Mouse (Mus musculus): ENCODE results near the gene Atxn2. TPM values are rescaled to one million over a fixed set of nuclear protein-coding genes. Genes with fewer than 3 reads are reported as not detected.
"Not testable (repeated sequence)": the region's sequence is repeated elsewhere in the genome, so short reads cannot be mapped to it uniquely, and the experiment has no call there.

Atxn2 gene
- total RNA-seq, 1 experiment from 2014 or later: 56.5 TPM

DNA sequence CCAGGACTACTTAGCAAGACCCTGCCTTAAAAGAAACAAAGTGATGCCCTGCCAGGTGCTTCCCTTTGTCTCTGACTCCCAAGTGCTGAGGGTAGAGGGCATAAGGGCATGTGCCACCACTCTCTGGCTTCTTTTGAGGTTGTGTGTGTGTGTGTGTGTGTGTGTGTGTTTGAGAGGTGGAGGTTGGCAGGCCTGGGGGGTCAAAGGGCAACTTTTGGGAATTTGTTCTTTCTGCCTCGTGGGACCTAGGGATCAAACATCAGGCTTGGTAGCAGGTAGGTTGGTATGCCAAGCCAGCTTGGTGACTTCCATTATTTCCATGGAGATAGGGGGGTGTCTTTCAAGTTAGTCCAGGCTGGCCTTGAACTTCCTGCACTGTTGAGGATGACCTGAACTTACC lies 7.8 kb upstream of the Atxn2 start:
- no peak for ATAC-seq (replicated peaks in 1 of 2; ENCODE audit: insufficient read depth in 1 of 2, low FRiP score in 2 of 2, low TSS enrichment in 1 of 2, low read depth in 1 of 2, poor library complexity in 2 of 2, severe bottlenecking in 2 of 2)

DNA sequence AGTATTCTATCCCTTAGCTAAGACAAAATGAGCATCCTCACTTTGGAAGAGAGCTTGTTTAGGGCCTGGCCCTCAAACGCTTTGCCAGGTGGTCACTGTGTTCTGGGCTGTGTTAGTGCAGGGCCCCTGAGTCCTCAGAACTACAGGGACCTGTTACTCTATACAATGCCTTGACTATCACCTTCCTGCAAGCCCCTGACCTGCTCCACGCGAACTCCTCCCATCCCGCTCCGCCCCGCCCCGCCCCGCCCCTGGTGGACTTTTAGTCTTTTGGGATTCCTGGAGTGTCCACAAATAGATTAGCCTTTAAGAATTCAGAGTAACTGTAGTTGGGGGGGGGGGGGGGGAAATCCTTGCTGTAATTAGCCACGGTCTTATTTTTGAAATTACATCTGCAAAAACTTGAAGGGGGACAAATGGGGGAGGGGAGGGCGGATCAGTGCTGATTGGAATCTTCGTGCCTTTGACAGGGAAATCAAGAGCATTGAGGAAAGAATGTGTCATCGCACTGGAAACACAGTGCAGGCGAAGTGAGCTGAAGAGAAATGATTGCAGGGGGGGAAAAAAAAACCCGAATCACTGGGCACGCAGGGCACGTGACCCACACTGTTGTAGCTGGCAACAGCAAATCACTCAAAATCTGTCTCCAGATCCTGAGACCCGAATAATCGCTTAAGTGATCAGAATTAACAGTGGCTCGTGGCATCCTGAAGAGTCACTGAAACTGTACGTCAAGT lies 6.5 kb upstream of the Atxn2 start:
- no peak for ATAC-seq (replicated peaks in 1 of 2; ENCODE audit: insufficient read depth in 1 of 2, low FRiP score in 2 of 2, low TSS enrichment in 1 of 2, low read depth in 1 of 2, poor library complexity in 2 of 2, severe bottlenecking in 2 of 2)

DNA sequence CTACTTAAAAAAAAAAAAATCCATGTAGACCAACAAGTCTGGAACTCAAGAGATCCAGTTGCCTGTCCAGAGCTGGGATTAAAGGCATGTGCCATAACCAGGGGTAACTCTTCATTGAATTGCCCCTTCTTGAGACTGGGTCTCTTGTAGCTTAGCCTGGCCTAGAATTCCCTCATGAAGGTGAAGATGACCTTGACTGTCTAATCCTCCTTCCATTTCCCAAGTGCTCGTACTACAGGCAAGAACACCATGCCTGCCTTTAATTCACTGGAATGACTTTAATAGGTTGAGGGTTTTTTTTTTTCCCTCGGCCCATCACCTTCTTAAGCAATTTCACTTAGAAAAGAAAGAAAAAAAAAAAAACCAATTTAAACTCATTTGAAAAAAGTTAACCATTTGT lies 735 bp upstream of the Atxn2 start:
- no peak for ATAC-seq (replicated peaks in 1 of 2; ENCODE audit: insufficient read depth in 1 of 2, low FRiP score in 2 of 2, low TSS enrichment in 1 of 2, low read depth in 1 of 2, poor library complexity in 2 of 2, severe bottlenecking in 2 of 2)

DNA sequence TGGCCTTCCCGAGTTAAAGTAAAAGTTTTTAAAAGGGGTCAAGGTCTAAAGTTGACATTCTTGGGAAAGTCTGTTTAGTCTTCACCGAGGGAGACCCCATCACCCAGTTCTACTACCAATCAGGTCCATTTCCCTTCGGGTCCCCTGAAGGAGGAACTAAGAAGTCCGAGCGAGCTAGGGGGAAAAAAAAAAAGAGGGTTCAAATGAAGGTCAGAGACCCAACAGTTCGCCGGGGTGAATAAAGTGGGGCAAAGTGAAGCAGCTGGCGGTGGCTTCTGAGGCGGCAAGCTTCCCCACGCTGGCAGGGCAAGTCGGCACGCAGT lies 325 bp upstream of the Atxn2 start:
- ATAC-seq (replicated peaks in 1 of 2; ENCODE audit: insufficient read depth in 1 of 2, low FRiP score in 2 of 2, low TSS enrichment in 1 of 2, low read depth in 1 of 2, poor library complexity in 2 of 2, severe bottlenecking in 2 of 2): peak; percentile 23 to 42

DNA sequence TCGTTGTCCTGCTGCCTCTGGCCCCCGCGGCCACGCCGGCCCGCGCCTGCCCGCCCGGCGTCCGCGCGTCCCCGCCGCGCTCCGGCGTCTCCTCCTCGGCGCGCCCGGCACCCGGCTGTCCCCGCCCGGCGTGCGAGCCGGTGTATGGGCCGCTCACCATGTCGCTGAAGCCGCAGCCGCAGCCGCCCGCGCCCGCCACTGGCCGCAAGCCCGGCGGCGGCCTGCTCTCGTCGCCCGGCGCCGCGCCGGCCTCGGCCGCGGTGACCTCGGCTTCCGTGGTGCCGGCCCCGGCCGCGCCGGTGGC lies 743 bp downstream of the Atxn2 start:
- no peak for ATAC-seq (replicated peaks in 1 of 2; ENCODE audit: insufficient read depth in 1 of 2, low FRiP score in 2 of 2, low TSS enrichment in 1 of 2, low read depth in 1 of 2, poor library complexity in 2 of 2, severe bottlenecking in 2 of 2)

DNA sequence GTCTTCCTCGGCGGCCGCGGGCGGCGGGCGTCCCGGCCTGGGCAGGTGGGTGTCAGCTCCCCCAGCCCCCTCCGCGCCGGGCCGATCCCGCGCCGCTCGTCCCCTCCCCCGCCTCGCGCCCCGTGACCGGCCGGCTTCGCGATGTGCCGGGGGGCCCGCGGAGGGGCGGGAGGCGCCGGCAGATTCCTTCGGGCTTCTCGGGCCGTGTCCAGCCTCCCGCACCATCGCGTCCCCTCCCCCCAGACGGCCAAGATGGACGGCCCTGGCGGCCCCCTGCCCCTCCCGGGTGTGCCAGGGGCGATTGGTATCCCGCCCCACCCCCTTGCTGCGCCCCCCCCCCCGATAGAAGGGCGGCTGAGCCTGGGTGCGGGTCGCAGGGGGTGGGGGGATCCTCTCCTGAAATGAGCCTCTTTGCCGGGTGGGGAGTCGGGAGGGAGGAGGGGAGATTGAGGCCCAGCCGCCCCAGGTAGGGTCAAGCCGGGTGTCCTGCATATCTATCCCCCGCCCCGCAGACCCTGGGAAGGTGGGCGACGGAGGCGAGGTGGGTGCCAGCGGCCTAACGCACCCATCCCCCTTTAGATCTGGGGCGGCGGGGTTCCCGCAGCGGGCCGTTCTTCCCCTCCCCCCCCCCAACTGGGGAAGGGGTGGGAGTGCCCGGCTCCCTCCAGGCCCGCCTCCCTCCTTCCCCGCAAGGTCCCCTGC lies 1.2 kb downstream of the Atxn2 start:
- no peak for ATAC-seq (replicated peaks in 1 of 2; ENCODE audit: insufficient read depth in 1 of 2, low FRiP score in 2 of 2, low TSS enrichment in 1 of 2, low read depth in 1 of 2, poor library complexity in 2 of 2, severe bottlenecking in 2 of 2)

DNA sequence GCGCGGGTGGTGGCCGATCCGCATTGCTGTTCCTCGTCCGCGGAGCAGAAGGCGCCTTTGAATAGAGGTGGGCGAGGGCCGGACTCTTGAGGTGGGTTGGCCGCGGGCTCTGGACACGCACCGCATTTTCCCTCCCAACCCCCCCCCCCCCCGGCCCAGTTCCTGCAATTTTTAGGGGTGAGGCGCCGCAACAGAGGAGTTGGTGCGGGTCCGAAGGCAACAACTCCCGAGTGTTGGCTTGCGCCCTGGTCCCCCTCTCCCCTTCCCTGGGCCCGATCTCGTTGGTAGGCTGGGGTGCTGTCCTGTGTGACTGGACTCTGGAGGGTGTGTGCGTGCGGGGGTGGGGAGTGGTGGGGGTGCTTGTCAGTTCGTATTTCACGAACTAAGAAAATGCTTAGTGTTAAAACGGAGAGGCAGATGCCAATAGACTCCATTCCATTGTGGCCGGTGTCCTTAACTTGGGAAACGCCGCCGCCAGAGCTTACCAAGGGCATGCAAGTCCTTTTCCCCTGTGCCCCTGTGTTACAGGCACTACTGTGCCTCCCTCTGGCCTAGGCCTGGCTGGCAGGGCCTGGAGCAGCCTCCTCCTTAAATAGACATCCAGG lies 1.9 kb downstream of the Atxn2 start:
- ATAC-seq (replicated peaks in 1 of 2; ENCODE audit: insufficient read depth in 1 of 2, low FRiP score in 2 of 2, low TSS enrichment in 1 of 2, low read depth in 1 of 2, poor library complexity in 2 of 2, severe bottlenecking in 2 of 2): no peak

DNA sequence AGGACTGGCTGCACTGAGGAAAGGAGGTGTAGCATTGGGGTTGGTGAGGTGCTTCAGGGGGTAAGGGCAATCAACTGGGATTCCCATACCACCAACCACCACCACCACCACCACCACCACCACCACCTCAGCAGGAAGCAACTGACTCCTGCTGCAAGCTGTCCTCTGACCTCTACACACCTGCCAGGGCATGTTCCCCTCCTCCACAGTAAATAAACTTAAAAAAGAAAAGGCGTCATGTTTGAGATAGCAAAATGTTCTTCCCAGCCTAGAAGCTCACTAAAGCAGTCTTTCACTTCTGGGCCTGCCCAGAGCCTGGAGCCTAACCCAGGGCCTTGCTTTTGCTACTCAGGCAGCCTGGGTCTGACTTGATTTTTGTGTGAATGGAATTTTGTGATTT lies 3.2 kb downstream of the Atxn2 start:
- ATAC-seq (replicated peaks in 1 of 2; ENCODE audit: insufficient read depth in 1 of 2, low FRiP score in 2 of 2, low TSS enrichment in 1 of 2, low read depth in 1 of 2, poor library complexity in 2 of 2, severe bottlenecking in 2 of 2): no peak

DNA sequence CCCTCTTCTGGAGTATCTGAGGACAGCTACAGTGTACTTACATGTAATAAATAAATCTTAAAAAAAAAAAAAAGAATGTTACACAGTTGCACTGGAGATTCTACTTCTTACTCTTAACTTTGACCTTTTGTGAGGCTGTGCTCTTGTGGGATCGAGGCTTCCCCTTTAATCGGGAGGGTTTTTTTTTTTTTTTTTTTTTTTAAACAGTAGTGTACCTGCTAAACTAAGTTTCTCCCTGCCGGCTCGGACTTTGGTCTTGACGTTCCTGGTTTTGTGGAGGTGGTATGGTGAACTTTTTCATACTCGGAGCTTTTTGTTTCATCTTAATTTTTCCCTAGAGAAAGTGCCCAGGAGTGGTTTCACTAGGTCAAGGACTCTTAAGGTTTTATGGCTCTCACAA lies 3.8 kb downstream of the Atxn2 start:
- ATAC-seq (replicated peaks in 1 of 2; ENCODE audit: insufficient read depth in 1 of 2, low FRiP score in 2 of 2, low TSS enrichment in 1 of 2, low read depth in 1 of 2, poor library complexity in 2 of 2, severe bottlenecking in 2 of 2): no peak

DNA sequence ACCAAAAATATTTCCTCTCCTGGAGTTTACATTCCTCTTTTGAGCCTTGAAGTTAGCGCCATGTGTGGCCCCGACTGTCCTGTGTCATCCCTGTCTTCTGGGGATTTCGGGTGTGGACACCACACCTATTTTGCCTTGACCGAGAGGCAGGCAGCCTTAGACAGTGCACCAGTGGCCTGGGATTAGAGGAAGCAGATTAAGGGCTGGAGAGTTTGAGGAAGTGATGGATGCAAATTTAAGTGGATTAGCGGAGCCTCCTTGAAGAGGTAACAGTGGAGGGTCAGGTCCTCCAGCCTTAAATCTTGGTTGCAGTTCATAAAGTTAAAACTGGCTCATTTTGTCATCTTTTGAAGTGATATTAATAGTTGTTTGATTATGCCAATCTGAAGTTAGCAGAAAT lies 7.3 kb downstream of the Atxn2 start:
- ATAC-seq (replicated peaks in 1 of 2; ENCODE audit: insufficient read depth in 1 of 2, low FRiP score in 2 of 2, low TSS enrichment in 1 of 2, low read depth in 1 of 2, poor library complexity in 2 of 2, severe bottlenecking in 2 of 2): no peak

DNA sequence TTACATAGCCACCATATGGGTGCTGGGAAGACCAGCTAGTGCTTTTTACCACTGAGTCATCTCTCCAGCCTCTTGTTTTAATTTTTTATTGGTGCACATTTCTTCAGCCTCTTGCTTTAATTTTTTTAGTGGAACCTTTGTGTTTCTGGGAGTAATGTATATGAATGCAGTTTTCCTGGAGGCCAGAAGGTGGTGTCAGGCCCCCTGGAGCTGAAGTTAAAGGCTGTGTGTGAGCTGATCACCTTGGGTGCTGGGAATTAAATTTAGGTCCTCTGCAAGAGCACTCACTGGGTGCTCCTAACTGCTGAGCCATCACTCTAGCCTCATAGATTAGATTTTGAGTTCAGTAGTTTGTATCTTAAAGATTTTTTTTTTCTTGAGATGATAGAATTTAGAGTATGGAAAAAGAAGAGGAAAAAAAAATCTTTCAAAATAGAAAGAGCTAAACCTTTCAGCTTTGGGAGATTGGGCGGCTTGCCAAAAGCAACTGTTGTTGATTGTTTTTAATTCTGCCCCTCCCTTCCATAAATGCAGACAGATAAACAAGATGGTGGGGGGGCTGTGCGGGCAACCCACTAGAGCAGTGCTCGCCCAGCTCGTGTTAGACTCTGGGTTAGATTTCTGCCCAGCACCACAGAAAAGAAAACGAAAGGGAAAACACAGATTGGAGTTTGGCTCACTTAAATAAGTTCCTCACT lies 9.9 kb downstream of the Atxn2 start:
- ATAC-seq (replicated peaks in 1 of 2; ENCODE audit: insufficient read depth in 1 of 2, low FRiP score in 2 of 2, low TSS enrichment in 1 of 2, low read depth in 1 of 2, poor library complexity in 2 of 2, severe bottlenecking in 2 of 2): peak in 1 of 2 experiments; percentile 17; a peak in 2 of 4 replicates

DNA sequence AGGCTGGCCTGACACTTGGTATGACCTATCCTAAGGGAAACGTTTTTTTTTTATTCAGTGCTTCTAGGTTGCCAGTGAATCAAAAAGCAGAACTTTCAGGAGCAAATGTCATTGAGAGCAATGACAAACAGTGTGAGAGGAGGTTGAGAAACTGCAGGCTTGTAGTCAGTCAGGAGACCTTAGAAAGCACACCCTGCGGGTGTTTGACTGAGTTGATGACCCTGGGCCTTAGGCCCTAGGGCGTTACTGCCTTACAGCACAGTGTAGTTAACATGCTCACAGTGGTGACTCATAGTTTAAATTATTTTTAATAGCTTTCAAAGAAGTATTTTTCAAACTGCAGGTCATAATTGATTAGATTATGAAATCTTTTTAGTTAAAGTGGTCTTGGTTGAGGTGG lies 10.7 kb downstream of the Atxn2 start:
- no peak for ATAC-seq (replicated peaks in 1 of 2; ENCODE audit: insufficient read depth in 1 of 2, low FRiP score in 2 of 2, low TSS enrichment in 1 of 2, low read depth in 1 of 2, poor library complexity in 2 of 2, severe bottlenecking in 2 of 2)

DNA sequence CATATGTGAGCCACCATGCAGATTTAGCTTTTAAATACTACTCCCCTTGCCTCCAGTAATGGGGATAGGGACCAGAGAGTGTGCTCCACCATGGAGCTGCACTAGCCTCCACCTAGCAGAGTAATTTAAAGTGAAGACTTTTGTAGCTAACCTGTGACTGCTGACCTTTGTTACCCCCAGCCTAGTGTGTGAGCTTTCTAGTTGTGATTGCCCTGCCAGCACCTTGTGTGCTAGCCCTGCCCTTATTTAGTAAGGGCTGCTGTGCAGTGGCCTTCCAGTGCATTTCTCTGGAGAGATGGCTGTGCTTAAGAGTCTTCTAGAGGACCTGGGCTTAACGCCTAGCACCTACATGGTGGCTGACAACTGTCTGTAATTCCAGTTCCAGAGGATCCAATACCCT lies 13.5 kb downstream of the Atxn2 start:
- no peak for ATAC-seq (replicated peaks in 1 of 2; ENCODE audit: insufficient read depth in 1 of 2, low FRiP score in 2 of 2, low TSS enrichment in 1 of 2, low read depth in 1 of 2, poor library complexity in 2 of 2, severe bottlenecking in 2 of 2)

DNA sequence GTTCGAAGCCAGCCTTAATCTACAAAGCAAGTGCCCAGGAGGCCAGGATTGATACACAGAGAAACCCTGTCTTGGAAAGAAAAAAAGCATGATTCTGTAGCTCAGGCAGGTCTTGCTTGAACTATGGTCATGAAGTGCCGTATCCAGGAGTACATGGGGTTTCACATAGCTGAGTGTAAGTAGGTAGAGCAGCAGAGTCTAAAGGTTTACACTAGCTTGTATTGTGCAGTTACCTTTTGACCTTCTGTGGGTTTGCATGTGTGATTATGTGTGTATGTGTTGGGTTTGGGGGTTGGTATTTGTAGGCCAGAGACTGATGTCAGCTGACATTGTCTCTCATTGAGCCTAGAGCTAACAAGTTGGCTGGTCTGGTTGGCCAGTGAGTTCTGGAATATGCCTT lies 18.9 kb downstream of the Atxn2 start:
- ATAC-seq (replicated peaks in 1 of 2; ENCODE audit: insufficient read depth in 1 of 2, low FRiP score in 2 of 2, low TSS enrichment in 1 of 2, low read depth in 1 of 2, poor library complexity in 2 of 2, severe bottlenecking in 2 of 2): no peak

DNA sequence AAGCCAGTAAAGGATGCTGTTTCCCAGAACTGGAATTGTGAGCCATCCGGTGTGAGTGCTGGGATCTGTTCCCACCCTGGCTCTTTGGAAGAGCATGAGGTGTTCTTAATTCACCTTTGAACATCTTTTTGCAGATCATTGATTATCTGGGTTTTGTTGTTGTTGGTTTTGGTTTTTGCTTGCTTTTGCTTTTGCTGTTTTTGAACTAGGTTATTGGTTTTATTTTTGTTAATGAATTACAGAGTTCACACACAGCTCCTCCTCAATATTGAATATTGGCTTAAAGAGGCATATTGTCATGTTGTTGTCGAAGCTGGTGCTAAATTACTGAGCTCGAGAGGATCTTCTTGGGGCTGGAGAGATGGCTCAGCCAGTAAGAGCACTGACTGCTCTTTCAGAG lies 25.5 kb downstream of the Atxn2 start:
- no peak for ATAC-seq (replicated peaks in 1 of 2; ENCODE audit: insufficient read depth in 1 of 2, low FRiP score in 2 of 2, low TSS enrichment in 1 of 2, low read depth in 1 of 2, poor library complexity in 2 of 2, severe bottlenecking in 2 of 2)

DNA sequence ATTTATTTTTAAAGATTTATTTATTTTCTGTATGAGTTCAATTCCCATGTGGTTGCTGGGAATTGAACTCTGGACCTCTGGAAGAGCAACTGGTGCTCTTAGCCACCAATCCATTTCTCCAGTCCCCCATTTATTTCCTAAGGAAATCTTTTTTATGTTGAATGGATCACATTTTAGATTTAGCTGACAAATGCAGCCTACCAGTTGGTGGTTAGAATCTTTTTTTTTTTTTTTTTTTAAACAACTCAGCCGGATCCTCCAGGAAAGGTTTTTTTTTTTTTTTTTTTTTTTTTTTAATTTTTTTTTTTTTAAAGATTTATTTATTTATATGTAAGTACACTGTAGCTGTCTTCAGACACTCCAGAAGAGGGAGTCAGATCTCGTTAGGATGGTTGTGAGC lies 27.0 kb downstream of the Atxn2 start:
- ATAC-seq (replicated peaks in 1 of 2; ENCODE audit: insufficient read depth in 1 of 2, low FRiP score in 2 of 2, low TSS enrichment in 1 of 2, low read depth in 1 of 2, poor library complexity in 2 of 2, severe bottlenecking in 2 of 2): not testable (repeated sequence)

DNA sequence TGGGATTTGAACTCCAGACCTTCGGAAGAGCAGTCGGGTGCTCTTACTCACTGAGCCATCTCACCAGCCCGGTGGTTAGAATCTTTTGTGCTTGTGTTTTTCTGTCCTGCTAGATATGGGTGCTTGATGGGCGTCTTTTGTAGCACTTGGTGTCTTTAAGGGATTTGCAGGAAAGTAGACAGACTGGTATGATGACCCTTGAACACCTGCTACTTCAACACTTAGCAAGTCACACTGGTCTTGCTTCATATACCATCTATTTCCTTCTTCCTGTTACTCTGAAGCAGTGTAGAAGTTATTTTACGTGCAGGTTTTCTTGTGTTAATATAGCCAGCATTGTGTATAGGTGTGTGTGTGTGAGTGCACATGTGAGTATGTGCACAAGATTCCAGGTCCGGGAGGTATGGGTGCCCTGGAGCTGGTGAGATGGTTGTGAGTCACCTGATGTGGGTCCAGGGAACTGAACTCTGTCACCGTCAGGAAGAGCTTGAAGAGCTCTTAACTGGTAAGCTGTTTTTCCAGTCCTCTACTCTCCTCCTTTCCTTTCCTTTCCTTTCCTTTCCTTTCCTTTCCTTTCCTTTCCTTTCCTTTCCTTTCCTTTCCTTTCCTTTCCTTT lies 27.5 kb downstream of the Atxn2 start:
- ATAC-seq (replicated peaks in 1 of 2; ENCODE audit: insufficient read depth in 1 of 2, low FRiP score in 2 of 2, low TSS enrichment in 1 of 2, low read depth in 1 of 2, poor library complexity in 2 of 2, severe bottlenecking in 2 of 2): no peak

DNA sequence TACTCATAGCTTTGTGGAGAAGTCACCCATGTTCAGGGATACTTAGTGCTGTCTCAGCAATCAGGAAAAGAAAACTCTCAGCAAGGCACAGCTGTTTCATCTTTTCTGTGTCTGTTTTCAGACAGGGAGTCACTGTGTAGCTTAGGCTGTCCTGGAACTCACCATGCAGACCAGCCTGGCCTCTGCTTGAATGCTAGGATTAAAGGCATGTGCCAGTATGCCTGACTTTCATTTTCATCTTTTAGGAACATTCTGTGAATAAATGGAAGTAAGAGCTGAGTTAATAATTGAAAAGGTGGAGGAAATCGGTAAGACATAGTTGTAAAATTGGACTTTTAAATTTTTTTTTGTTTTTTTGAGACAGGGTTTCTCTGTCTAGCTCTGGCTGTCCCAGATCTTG lies 29.4 kb downstream of the Atxn2 start:
- ATAC-seq (replicated peaks in 1 of 2; ENCODE audit: insufficient read depth in 1 of 2, low FRiP score in 2 of 2, low TSS enrichment in 1 of 2, low read depth in 1 of 2, poor library complexity in 2 of 2, severe bottlenecking in 2 of 2): no peak
